ENCODE assay signal across 7 mouse cellular contexts in genomic region chr12:58213451-58214288, GRCm38 (mm10). TPM values are rescaled to one million over a fixed set of nuclear protein-coding genes. Genes with fewer than 3 reads are reported as not detected.
DNase-seq lines count a peak whose midpoint lies in the region; ATAC-seq and TF ChIP-seq lines count a peak whose summit lies in the region.

No protein-coding gene starts in this region.

- H3K27ac ChIP-seq in cortical plate, adult 2 months (ENCODE audit: insufficient read depth, low read length), result no peak overlapping the region
- H3K27ac ChIP-seq in heart, embryonic 15.5 days, result no peak overlapping the region
- no peak overlapping the region for H3K27ac ChIP-seq in kidney, postnatal 0 days
- no peak overlapping the region for H3K27ac ChIP-seq in lung, postnatal 0 days (ENCODE audit: low read length)
- no peak overlapping the region for H3K27ac ChIP-seq in small intestine, adult 2 months (ENCODE audit: insufficient read depth, low read depth, low read length)

- DNase-seq in Muller cell, postnatal 12 days (ENCODE audit: inconsistent ontology term), result peak; percentile 52
- peak; percentile 65 for DNase-seq in kidney, postnatal 0 days (ENCODE audit: low spot score)
- peak; percentile 29 for DNase-seq in lung, postnatal 0 days (ENCODE audit: low spot score)
- DNase-seq in layer of hippocampus, adult 8-10 months (ENCODE audit: low spot score in 2 of 2), result no peak

- H3K27me3 ChIP-seq in heart, embryonic 15.5 days, result peaks cover 48% of the 10 kb centered on the region
- H3K27me3 ChIP-seq in kidney, postnatal 0 days (ENCODE audit: insufficient read depth, low read length), result peaks cover 24% of the 10 kb centered on the region
- H3K27me3 ChIP-seq in lung, postnatal 0 days (replicated peaks; ENCODE audit: insufficient read depth, low read length), result peaks cover 27% of the 10 kb centered on the region
- H3K27me3 ChIP-seq in small intestine, adult 2 months (ENCODE audit: control insufficient read depth, insufficient read depth, low read length), result peaks cover 10% of the 10 kb centered on the region

- H3K9ac ChIP-seq in heart, embryonic 15.5 days, result no peak overlapping the region
- H3K9ac ChIP-seq in kidney, postnatal 0 days (ENCODE audit: low read depth, low read length), result no peak overlapping the region
- no peak overlapping the region for H3K9ac ChIP-seq in lung, postnatal 0 days (replicated peaks; ENCODE audit: low read depth)

- H3K36me3 ChIP-seq in heart, embryonic 15.5 days, result no peaks in the 10 kb centered on the region
- H3K36me3 ChIP-seq in kidney, postnatal 0 days (ENCODE audit: insufficient read depth, low read length), result no peaks in the 10 kb centered on the region
- no peaks in the 10 kb centered on the region for H3K36me3 ChIP-seq in lung, postnatal 0 days (ENCODE audit: insufficient read depth, low read length)
- H3K36me3 ChIP-seq in small intestine, adult 2 months (ENCODE audit: control insufficient read depth, insufficient read depth, low read length), result no peaks in the 10 kb centered on the region

- TF ChIP-seq POLR2A in cortical plate, adult 2 months (IDR thresholded peaks at IDR 0.05; ENCODE audit: extremely low read depth, insufficient read depth, low read length), result 0 out of 2 replicates have a peak, but pooled peaks have one; percentile 8
- no peak for TF ChIP-seq POLR2A in small intestine, adult 2 months (IDR thresholded peaks at IDR 0.05; ENCODE audit: low read depth, low read length)

- H3K4me2 ChIP-seq in heart, embryonic 15.5 days, result peak overlapping the region; percentile 87
- H3K4me2 ChIP-seq in kidney, postnatal 0 days (ENCODE audit: low read length), result peak overlapping the region; percentile 75
- peak overlapping the region; percentile 59 for H3K4me2 ChIP-seq in lung, postnatal 0 days (replicated peaks; ENCODE audit: low read depth, low read length)

- H3K9me3 ChIP-seq in heart, embryonic 15.5 days (replicated peaks), result no peaks in the 10 kb centered on the region
- no peaks in the 10 kb centered on the region for H3K9me3 ChIP-seq in kidney, postnatal 0 days (replicated peaks; ENCODE audit: low read length)
- no peaks in the 10 kb centered on the region for H3K9me3 ChIP-seq in lung, postnatal 0 days (ENCODE audit: low read length)

- TF ChIP-seq CTCF in cortical plate, adult 2 months (IDR thresholded peaks at IDR 0.05; ENCODE audit: extremely low read depth, insufficient read depth, low read length), result no peak
- TF ChIP-seq CTCF in kidney, postnatal 0 days (IDR thresholded peaks at IDR 0.05; ENCODE audit: low read depth), result no peak
- TF ChIP-seq CTCF in lung, postnatal 0 days (IDR thresholded peaks at IDR 0.05), result no peak
- TF ChIP-seq CTCF in small intestine, adult 2 months (IDR thresholded peaks at IDR 0.05; ENCODE audit: extremely low read depth, insufficient read length, insufficient replicate concordance, low read depth, low read length), result no peak

- H3K4me1 ChIP-seq in cortical plate, adult 2 months (ENCODE audit: control insufficient read depth, insufficient read depth, low read length), result no peaks in the 10 kb centered on the region
- H3K4me1 ChIP-seq in heart, embryonic 15.5 days (replicated peaks), result peaks cover 28% of the 10 kb centered on the region
- H3K4me1 ChIP-seq in kidney, postnatal 0 days (replicated peaks; ENCODE audit: insufficient read depth, low read length), result peaks cover 22% of the 10 kb centered on the region
- H3K4me1 ChIP-seq in lung, postnatal 0 days (ENCODE audit: insufficient read depth, low read depth, low read length), result peaks cover 20% of the 10 kb centered on the region
- peaks cover 10% of the 10 kb centered on the region for H3K4me1 ChIP-seq in small intestine, adult 2 months (ENCODE audit: control insufficient read depth, insufficient read depth, insufficient read length, low read length)

- WGBS in heart, embryonic 15.5 days, result 1% methylated on average over 38 of the region's 40 CpGs
- WGBS in kidney, postnatal 0 days, result under 1% methylated on average over 37 of the region's 40 CpGs
- under 1% methylated on average over 40 of the region's 40 CpGs for WGBS in lung, postnatal 0 days
- WGBS in small intestine, adult 2 months, result 2% methylated on average over 40 of the region's 40 CpGs

- peak; percentile 33; the same call in 1 of the 2 replicates for ATAC-seq in heart, embryonic 15.5 days (replicated peaks; ENCODE audit: insufficient number of reproducible peaks, insufficient read depth, low FRiP score, low read depth)
- peak; percentile 81 for ATAC-seq in kidney, postnatal 0 days (replicated peaks; ENCODE audit: low FRiP score, low read depth)
- ATAC-seq in lung, postnatal 0 days, result peak; percentile 61

- no peak for TF ChIP-seq EP300 in lung, postnatal 0 days (IDR thresholded peaks at IDR 0.05)

- peak overlapping the region; percentile 64 for H3K4me3 ChIP-seq in cortical plate, adult 2 months (ENCODE audit: insufficient read depth, low read length)
- H3K4me3 ChIP-seq in heart, embryonic 15.5 days, result peak overlapping the region; percentile 48
- peak overlapping the region; percentile 36 for H3K4me3 ChIP-seq in kidney, postnatal 0 days (replicated peaks; ENCODE audit: low read depth, low read length)
- peak overlapping the region; percentile 35 for H3K4me3 ChIP-seq in lung, postnatal 0 days (ENCODE audit: low read depth, low read length)
- H3K4me3 ChIP-seq in small intestine, adult 2 months (ENCODE audit: low read depth, low read length), result peak overlapping the region; percentile 61

RNA-seq across cellular contexts. Expression of gene Sstr1, which starts 2.1 kb away (rescaled TPM):
- polyA plus RNA-seq in cortical plate, adult 2 months (2012; rRNA removed), result 18.0 and 20.4 TPM in 2 replicates
- 0.11 and 0.44 TPM in 2 replicates for polyA plus RNA-seq in heart, embryonic 15.5 days (2015; fragmentation: Nextera tagmentation; extraction: Ambion mirVana)
- 1.1 and 1.4 TPM in 2 replicates for polyA plus RNA-seq in kidney, postnatal 0 days (2015; fragmentation: Nextera tagmentation; extraction: Ambion mirVana)
- 0.11 TPM in 1 of 2 replicates, not detected in the other for polyA plus RNA-seq in lung, postnatal 0 days (2015; fragmentation: Nextera tagmentation; extraction: Ambion mirVana)
- polyA plus RNA-seq in small intestine, adult 2 months (2012; rRNA removed), result 2.3 and 5.4 TPM in 2 replicates
- 10 to 100 TPM; 23.9 to 28.7 (median 25.9) TPM for total RNA-seq in layer of hippocampus, adult 8-10 months (2022)

RNA-seq across cellular contexts. Expression of gene Clec14a, which starts 55.4 kb away (rescaled TPM):
- polyA plus RNA-seq in cortical plate, adult 2 months (2012; rRNA removed), result 2.7 and 3.2 TPM in 2 replicates
- 17.9 and 18.6 TPM in 2 replicates for polyA plus RNA-seq in heart, embryonic 15.5 days (2015; fragmentation: Nextera tagmentation; extraction: Ambion mirVana)
- polyA plus RNA-seq in kidney, postnatal 0 days (2015; fragmentation: Nextera tagmentation; extraction: Ambion mirVana), result 14.2 and 17.5 TPM in 2 replicates
- 80.9 and 83.5 TPM in 2 replicates for polyA plus RNA-seq in lung, postnatal 0 days (2015; fragmentation: Nextera tagmentation; extraction: Ambion mirVana)
- 0.99 and 1.3 TPM in 2 replicates for polyA plus RNA-seq in small intestine, adult 2 months (2012; rRNA removed)
- total RNA-seq in layer of hippocampus, adult 8-10 months (2022), result 1 to 10 TPM; 2.9 to 4.0 (median 3.7) TPM

Comparison
In these comparisons a context has a peak if more than half of its experiments do, and no peak if none do; other contexts are left out.
1. DNase-seq: peak in Muller cell, postnatal 12 days (single experiment), kidney, postnatal 0 days (single experiment) and lung, postnatal 0 days (single experiment); none in layer of hippocampus, adult 8-10 months (0 of 2).
2. Peak in every context shown above with its lines, with median percentiles within 50 percentile points of each other: H3K4me3 ChIP-seq, ATAC-seq and H3K4me2 ChIP-seq.